Mouse (Mus musculus) lung, postnatal 36 days (tissue): ENCODE results near the gene Casp9.
"Not testable (repeated sequence)": the region's sequence is repeated elsewhere in the genome, so short reads cannot be mapped to it uniquely, and the experiment has no call there.

ENCODE experiments used
- DNase-seq: peaks from one replicate; pipeline ENCODE4 v3.0.0; 2022; ENCODE audit warnings: mixed read lengths

The Casp9 gene

GRCm38 (mm10) chr4:141793282-141794151, at the start of gene Casp9:
Casp9 (plus strand) TSS chr4:141793612.
- DNase-seq: peak; percentile 98

- no peak for DNase-seq
Measured at GRCm38 (mm10) chr4:141746578-141747346, 46.6 kb upstream of the Casp9 start, which contains the start of gene Agmat. Agmat (plus strand) TSS chr4:141746672.

- DNase-seq: no peak
Measured at GRCm38 (mm10) chr4:141749557-141749956, 43.9 kb upstream of the Casp9 start.

GRCm38 (mm10) chr4:141750826-141751225, 42.6 kb upstream of the Casp9 start:
- no peak for DNase-seq

GRCm38 (mm10) chr4:141751419-141752075, 41.9 kb upstream of the Casp9 start:
- DNase-seq: no peak

GRCm38 (mm10) chr4:141752076-141752421, 41.4 kb upstream of the Casp9 start:
- DNase-seq: peak; percentile 30

DNA sequence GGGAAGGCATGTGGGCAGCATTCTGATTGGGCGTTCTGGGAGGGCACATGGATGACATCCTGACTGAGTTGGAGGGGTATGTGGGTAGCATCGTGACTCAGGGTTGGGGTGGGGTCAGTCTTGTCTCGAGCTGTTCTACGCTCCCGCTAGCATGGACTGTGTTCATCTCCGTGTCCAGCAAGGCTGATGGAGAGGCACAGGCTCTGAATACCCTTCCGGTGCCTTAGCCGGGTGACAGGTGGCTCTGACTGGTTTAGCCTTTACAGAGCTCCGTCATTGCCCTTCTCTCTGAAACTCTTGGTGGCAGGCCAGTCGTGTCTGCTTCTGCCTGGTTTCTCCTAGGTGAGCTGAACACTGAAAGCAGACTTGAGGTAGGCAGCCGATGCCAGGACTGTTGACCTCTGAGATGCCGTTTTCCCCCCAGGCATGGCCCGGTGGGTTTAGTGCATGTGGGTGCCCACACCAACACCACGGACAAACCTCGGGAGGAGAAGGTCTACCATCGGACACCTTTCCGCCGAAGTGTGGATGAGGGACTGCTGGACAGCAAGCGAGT, 38.0 kb upstream of the Casp9 start:
- no peak for DNase-seq

- DNase-seq: no peak
Measured at GRCm38 (mm10) chr4:141757124-141757523, 36.3 kb upstream of the Casp9 start.

GRCm38 (mm10) chr4:141758874-141759542, 34.4 kb upstream of the Casp9 start:
- no peak for DNase-seq

DNA sequence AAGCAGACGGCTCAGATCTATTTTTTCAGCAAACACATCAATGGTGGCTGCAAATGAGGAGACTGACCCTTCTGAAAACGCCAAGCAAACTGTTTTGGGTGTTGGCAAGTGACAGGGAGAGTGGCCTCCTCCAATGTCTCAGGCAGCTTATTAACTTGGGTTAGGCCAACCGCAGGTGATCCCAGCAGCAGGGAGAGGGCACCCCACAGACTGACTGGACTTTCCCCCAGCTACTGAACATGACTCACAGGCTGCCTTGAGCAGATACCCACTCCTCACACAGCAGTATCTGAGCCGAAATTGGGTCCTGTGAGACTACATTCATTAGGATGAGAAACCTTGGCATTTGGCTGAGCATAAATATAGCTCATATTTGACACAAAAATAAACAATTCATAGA, 32.5 kb upstream of the Casp9 start:
- DNase-seq: no peak

GRCm38 (mm10) chr4:141762102-141762598, 31.3 kb upstream of the Casp9 start:
- no peak for DNase-seq

DNA sequence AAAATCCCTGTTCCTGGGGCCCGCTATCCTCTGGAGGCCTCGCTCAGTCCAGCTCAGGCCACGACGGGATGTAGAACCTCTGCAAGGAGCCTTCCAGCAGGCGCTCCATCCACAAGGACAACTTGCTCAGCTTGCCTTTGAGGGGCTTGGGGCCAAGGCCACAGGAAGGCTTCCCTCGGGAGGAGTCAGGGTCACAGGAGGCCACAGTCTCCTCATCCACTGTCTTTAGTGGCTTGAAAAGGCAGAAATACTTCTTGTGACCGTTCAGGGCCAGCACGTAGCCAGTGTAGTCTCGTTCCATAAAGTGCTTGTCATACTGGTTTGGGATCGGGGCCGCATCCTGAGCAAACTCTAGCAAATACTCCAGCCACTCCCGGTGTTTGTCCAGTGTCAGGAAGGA, 29.9 kb upstream of the Casp9 start:
- DNase-seq: no peak

- no peak for DNase-seq
Measured at GRCm38 (mm10) chr4:141765008-141765407, 28.4 kb upstream of the Casp9 start.

- DNase-seq: peak; percentile 50
Measured at GRCm38 (mm10) chr4:141766316-141766667, 27.1 kb upstream of the Casp9 start.

DNA sequence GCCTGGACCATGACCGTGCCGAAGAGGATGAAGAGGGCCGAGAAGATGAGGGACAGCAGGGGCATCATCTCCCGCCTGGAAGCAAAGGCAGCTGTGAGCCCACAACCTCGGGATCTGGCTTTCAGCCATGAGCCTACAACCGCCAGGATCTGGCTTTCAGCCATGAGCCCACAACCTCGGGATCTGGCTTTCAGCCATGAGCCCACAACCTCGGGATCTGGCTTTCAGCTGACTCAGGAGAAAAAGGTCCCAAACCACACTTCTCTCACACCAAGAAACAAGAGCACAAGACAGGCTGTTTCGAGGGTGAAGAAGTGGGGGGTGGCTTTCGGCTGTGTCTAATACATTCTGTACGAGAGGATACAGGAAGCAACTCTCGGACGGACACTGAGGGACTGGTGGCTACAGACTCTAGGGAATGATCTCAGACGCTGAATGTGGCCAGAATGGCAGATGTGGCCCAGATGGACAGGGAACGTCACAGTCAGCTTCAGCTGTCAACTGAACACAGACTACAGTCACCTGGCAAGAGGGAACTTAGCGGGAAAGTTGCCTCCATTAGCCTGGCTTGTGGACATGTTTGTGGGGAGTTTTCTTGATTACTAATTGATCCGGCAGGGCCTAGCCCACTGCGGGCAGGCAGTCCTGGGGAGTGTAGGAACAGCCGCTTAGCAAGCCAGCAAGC, 26.6 kb upstream of the Casp9 start:
- DNase-seq: peak; percentile 35

- DNase-seq: peak; percentile 70
Measured at GRCm38 (mm10) chr4:141767353-141768036, 25.9 kb upstream of the Casp9 start.

- no peak for DNase-seq
Measured at GRCm38 (mm10) chr4:141769501-141770160, 23.8 kb upstream of the Casp9 start.

DNA sequence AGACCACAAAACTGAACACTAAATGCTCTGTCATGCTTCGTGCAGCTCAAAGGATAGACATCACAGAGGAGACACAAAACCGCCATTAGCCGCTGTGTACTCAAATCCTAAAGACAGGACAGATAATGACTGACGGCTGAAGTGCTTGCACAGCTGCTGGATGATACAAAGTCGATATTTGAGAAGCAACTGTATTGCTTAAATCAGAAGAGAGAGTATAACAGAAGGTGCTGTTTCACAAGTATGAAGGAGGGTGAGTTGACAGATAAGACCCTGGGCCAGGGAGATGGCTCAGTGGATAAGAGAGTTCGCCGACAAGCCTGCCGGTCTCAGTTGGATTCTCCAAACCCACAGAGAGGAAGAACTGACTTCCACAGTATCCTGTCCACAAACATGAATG, 21.6 kb upstream of the Casp9 start:
- no peak for DNase-seq

DNA sequence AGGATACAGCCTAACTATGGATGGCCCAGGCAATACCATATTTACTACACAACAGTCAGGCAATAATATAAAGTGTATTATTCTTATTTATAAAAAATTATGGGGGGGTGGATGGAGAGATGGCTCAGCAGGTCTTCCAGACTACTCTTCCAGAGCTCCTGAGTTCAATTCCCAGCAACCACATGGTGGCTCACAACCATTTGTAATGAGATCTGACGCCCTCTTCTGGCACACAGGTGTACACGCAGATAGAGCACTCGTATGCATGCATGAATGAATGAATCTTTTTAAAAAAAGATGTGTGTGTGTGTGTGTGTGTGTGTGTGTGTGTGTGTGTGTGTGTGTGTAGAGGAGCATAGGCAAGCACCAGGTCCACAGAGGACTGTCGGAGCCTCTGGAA, 20.4 kb upstream of the Casp9 start:
- not testable (repeated sequence) for DNase-seq

GRCm38 (mm10) chr4:141779828-141780227, 13.6 kb upstream of the Casp9 start:
- no peak for DNase-seq
